Mouse (Mus musculus) heart, embryonic 12.5 days (tissue): ENCODE measurements at regions not wholly inside any gene's neighbourhood (a gene's known extent, or its start where the extent isn't known, plus 50 kb on each side); places are given as distances from the start of the nearest gene placed in this dataset.

Experiments used
- ATAC-seq: fragments of 200-750 bp; cut with Nextera tagmentation; 2 replicates; pipeline ENCODE4 v1.8.0; 2017; ENCODE audit warnings: moderate TSS enrichment, moderate library complexity; ENCODE audit not compliant: insufficient number of reproducible peaks, low FRiP score
- H3K27ac ChIP-seq: fragments of 300-500 bp; sonication (generic); 2 replicates; pipeline ENCODE4 v1.5.1; 2016; ENCODE audit warnings: mild to moderate bottlenecking, moderate library complexity; ENCODE audit not compliant: poor library complexity, severe bottlenecking
- H3K27me3 ChIP-seq: fragments of 300-500 bp; sonication (generic); replicated peaks from 2 replicates; pipeline ENCODE4 v1.6.1; 2016; ENCODE audit warnings: mild to moderate bottlenecking, moderate library complexity
- H3K36me3 ChIP-seq: fragments of 300-500 bp; sonication (generic); 2 replicates; pipeline ENCODE4 v1.6.1; 2016; ENCODE audit warnings: mild to moderate bottlenecking, moderate library complexity
- H3K4me1 ChIP-seq: fragments of 300-500 bp; sonication (generic); replicated peaks from 2 replicates; pipeline ENCODE4 v1.6.1; 2016; ENCODE audit warnings: mild to moderate bottlenecking
- H3K4me2 ChIP-seq: fragments of 300-500 bp; sonication (generic); 2 replicates; pipeline ENCODE4 v1.6.1; 2016; ENCODE audit warnings: mild to moderate bottlenecking, moderate library complexity
- H3K4me3 ChIP-seq: fragments of 300-500 bp; sonication (generic); 2 replicates; pipeline ENCODE4 v1.5.1; 2016; ENCODE audit warnings: mild to moderate bottlenecking
- H3K9ac ChIP-seq: fragments of 300-500 bp; sonication (generic); 2 replicates; pipeline ENCODE4 v1.6.1; 2016; ENCODE audit warnings: mild to moderate bottlenecking, moderate library complexity
- H3K9me3 ChIP-seq: fragments of 300-500 bp; sonication (generic); replicated peaks from 2 replicates; pipeline ENCODE4 v1.6.1; 2016; ENCODE audit warnings: mild to moderate bottlenecking, moderate library complexity
- WGBS: fragments of 180-500 bp; shearing (Covaris S2); methylation state at CpG from one replicate; pipeline ENCODE4 v1.1.7; 2016; 5-methylcytosine and 5-hydroxymethylcytosine counted together

DNA sequence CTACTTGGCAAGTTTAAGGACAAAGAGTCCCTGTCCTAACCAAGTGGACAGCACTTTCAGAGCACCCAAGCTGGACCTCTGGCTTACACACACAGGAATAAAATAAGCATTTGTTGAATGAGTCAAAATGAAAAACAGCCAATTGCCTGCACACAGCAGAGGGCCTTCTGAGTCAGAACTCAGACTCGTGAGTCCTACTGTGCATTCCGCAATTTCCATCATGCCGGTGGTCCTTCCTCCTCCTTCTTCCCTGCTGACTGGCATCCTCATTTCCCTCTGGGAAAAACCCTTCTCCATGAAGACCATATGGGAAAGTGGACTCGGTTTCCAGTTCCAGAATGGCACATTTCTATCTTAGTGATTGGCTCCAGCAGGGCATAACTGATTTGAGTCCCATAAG, 126.4 kb downstream of the Srek1 start:
- no peaks in the 10 kb centered on the region; the same call in 1 of the 2 replicates for H3K4me1 ChIP-seq
- no peak overlapping the region for H3K27ac ChIP-seq
- no peak overlapping the region for H3K4me2 ChIP-seq
- H3K9me3 ChIP-seq = no peaks in the 10 kb centered on the region
- H3K27me3 ChIP-seq = no peaks in the 10 kb centered on the region
- no peak overlapping the region for H3K4me3 ChIP-seq
- 62% methylated on average over 4 of the region's 4 CpGs for WGBS
- H3K36me3 ChIP-seq = no peaks in the 10 kb centered on the region
- ATAC-seq = no peak
- H3K9ac ChIP-seq = no peak overlapping the region

DNA sequence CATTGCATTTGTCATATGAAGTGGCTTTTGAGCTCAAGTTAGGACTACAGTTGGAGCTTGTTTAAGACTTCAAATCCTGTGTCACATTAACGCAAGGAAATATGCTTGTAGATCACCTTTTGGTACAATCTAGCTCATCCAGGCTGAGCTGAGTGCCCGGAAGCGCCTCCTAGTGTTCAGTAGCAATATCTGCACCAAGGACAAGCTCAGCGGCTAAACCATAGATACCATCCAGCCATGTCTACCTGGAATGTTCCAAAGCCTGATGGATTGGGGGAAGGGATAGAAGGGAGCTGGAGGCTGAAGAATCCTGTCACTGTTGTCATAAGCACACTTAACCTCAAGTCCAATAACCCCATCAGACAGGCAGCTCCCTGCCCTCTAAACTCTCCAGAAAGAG, 128.4 kb downstream of the Srek1 start:
- H3K9me3 ChIP-seq = no peaks in the 10 kb centered on the region
- no peaks in the 10 kb centered on the region; the same call in 1 of the 2 replicates for H3K4me1 ChIP-seq
- no peak overlapping the region for H3K9ac ChIP-seq
- H3K36me3 ChIP-seq = no peaks in the 10 kb centered on the region
- no peak overlapping the region for H3K27ac ChIP-seq
- WGBS = 44% methylated on average over 4 of the region's 4 CpGs
- H3K27me3 ChIP-seq = no peaks in the 10 kb centered on the region
- ATAC-seq = no peak
- H3K4me3 ChIP-seq = no peak overlapping the region
- no peak overlapping the region for H3K4me2 ChIP-seq

DNA sequence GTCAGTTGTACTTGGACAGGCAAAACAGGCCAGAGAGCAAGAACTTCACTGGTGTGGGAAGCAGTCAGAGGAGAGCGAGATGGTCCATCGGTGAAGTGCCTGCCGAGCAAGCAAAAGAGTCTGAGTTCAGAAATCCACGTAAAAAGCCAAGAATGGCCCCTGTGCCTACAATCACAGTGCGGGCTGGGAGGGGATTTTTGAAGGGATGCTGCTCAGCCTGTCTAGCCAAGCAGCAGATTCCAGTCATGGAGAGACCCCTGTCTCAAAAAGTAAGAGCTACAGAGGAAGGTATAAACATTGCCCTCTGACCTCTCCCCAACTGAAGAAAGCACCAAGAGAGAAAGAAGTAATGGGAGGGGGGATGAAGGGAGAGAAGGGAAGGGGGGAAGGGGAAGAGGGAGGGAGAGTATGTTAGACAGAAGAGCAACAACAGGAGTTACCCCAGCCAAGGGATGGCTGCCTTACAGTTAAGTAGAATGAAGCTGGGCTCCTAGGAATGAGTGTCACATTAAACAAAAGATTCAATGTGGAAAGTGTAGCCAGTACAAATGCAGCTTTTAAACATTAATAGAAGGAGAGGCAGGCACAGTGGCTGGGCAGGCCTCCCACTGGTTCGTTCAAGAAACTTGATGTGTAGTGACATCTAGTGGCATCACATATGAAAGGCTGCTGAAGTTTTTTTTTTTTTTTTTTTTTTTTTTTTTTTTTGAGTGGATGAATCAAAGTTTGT, 130.2 kb downstream of the Srek1 start:
- H3K36me3 ChIP-seq = no peaks in the 10 kb centered on the region
- H3K4me1 ChIP-seq = no peaks in the 10 kb centered on the region; the same call in 1 of the 2 replicates
- no peak overlapping the region for H3K27ac ChIP-seq
- H3K9ac ChIP-seq = no peak overlapping the region
- no peaks in the 10 kb centered on the region for H3K27me3 ChIP-seq
- WGBS = 56% methylated on average over 6 of the region's 6 CpGs
- no peak overlapping the region for H3K4me2 ChIP-seq
- no peak for ATAC-seq
- H3K4me3 ChIP-seq = no peak overlapping the region
- H3K9me3 ChIP-seq = no peaks in the 10 kb centered on the region

DNA sequence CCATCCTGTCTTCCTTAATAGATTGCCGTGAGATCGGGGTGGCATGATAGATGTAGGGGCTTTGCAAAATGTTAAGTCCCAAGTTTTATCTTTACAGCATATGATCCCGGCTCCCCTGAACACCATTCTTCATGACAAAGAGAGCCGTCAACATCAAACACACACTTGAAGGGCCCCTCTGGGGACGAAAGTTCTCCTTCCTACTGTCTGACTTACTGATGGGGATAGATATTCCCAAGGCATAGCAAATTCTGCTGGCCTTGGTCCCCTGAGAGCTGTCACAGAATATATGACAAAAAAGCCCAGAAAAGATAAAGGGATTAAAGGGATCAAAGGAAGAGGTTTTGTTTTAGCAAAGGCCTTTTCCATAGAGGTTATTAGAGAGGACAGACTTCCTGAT, 130.9 kb downstream of the Srek1 start:
- WGBS = 45% methylated on average over 5 of the region's 5 CpGs

DNA sequence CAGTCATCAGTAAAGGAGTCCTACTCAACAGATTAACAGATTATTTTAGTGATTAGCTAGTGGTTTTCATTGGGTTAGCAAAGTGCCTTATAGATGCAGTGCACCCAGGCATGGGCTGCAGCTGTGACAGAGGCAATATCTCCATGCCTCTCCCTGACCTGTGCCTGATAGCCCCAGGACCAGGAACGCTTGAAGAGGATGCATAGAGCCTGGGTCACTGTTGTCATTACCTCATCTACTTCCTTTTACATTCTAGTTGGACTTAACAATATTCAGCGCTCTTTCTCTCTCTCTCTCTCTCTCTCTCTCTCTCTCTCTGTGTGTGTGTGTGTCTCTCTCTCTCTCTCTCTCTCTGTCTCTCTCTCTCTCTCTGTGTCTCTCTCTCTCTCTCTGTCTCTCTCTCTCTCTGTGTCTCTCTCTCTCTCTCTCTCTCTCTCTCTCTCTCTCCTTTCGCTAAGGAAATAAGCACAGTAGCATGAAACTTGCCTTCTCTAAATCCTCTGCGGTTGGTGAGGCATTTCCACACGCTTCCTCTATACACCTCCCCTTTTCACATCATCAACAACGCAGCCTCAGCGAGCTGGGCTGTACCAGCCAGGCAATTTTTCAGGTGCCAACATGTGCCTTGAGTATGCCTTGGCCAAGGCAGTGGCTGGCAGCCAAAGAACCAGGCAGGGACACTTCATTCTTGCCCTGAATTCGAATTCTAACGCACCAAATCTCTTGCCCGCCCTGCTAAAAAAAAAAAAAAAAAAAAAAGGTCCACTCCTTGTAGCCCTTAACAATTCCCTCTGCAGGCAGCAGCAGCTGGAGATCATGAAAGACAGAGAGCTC, 131.6 kb downstream of the Srek1 start:
- Histone ChIP-seq H3K9me3 (no peaks in the 10 kb centered on the region), H3K9ac (no peak overlapping the region), H3K4me1 (no peaks in the 10 kb centered on the region; the same call in 1 of the 2 replicates), H3K36me3 (no peaks in the 10 kb centered on the region), H3K27me3 (no peaks in the 10 kb centered on the region), H3K27ac (no peak overlapping the region), H3K4me2 (no peak overlapping the region), H3K4me3 (no peak overlapping the region)
- ATAC-seq = no peak
- 73% methylated on average over 10 of the region's 10 CpGs for WGBS

More for the DNA sequence above, 130.9 kb downstream of the Srek1 start:
- Histone ChIP-seq H3K4me2 (no peak overlapping the region), H3K36me3 (no peaks in the 10 kb centered on the region), H3K4me3 (no peak overlapping the region), H3K9me3 (no peaks in the 10 kb centered on the region), H3K4me1 (no peaks in the 10 kb centered on the region; the same call in 1 of the 2 replicates), H3K27me3 (no peaks in the 10 kb centered on the region), H3K27ac (no peak overlapping the region), H3K9ac (no peak overlapping the region)
- no peak for ATAC-seq

DNA sequence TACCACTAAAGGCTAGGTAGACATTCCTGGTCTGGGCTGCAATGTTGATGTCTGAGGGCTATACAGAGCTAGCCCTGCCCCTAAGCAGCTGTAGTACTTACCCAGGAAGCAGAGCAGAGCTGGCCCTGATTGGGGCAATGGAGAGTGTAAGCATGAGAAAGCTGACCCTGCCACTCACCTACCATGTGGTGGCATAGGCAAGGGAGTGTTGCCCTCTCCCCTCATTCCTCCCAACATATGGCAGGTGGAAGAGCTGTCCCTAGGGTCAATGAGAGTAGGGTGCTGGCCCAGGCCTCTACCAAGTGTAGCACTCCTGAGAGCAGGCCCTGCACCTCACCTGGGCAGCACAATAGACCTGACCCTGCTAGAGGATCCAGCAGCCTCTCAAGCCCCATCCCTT, 136.4 kb downstream of the Srek1 start:
- no peaks in the 10 kb centered on the region for H3K9me3 ChIP-seq
- no peak overlapping the region for H3K27ac ChIP-seq
- no peaks in the 10 kb centered on the region for H3K4me1 ChIP-seq
- no peak overlapping the region for H3K4me2 ChIP-seq
- H3K4me3 ChIP-seq = no peak overlapping the region
- H3K27me3 ChIP-seq = no peaks in the 10 kb centered on the region
- ATAC-seq = no peak
- no peak overlapping the region for H3K9ac ChIP-seq
- no peaks in the 10 kb centered on the region for H3K36me3 ChIP-seq

DNA sequence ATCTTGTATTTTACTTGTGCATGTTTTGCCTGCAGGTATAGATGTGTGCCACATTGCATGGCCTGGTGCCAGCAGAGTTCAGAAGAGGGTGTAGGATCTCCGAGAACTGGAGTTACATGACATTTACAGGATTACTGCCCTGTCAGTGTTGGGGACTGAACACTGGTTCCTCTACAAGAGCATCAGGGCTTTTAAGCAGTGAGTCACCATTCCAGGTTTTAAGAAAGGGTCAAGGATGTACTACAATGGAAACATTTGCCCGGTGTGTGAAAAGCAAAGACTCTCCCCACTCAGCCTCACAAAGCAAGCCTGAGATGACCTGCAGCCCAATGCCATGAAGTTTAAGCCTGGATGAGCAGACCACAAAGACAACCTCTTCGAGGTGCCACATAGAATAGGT, 137.0 kb downstream of the Srek1 start:
- Histone ChIP-seq H3K4me1 (no peaks in the 10 kb centered on the region), H3K4me2 (no peak overlapping the region), H3K9ac (no peak overlapping the region), H3K4me3 (no peak overlapping the region), H3K9me3 (no peaks in the 10 kb centered on the region), H3K27ac (no peak overlapping the region), H3K27me3 (no peaks in the 10 kb centered on the region), H3K36me3 (no peaks in the 10 kb centered on the region)
- no peak for ATAC-seq
- WGBS = 87% methylated on average over 3 of the region's 3 CpGs

DNA sequence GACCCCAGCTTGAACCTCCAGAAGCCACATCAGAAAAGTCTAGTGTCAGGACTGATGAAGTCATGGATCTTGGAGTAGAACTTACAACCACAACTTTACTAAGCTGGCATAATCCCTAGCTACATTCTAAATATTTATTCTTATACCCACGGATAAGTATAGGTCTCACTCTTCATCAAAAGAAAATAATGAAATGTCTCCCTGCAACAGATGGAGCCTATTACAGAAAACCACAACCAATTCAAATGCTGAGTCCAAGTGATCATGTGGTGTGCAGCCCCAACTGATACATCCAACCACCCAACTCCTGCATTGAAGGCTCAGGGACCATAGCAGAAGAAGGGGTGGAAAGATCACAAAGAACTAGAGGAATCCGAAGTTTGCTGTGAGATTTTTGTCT, 137.8 kb downstream of the Srek1 start:
- WGBS = 73% methylated on average over 2 of the region's 2 CpGs
- Histone ChIP-seq H3K36me3 (no peaks in the 10 kb centered on the region), H3K4me3 (no peak overlapping the region), H3K9me3 (no peaks in the 10 kb centered on the region), H3K4me1 (no peaks in the 10 kb centered on the region), H3K27ac (no peak overlapping the region), H3K4me2 (no peak overlapping the region), H3K9ac (no peak overlapping the region), H3K27me3 (no peaks in the 10 kb centered on the region)
- no peak for ATAC-seq

DNA sequence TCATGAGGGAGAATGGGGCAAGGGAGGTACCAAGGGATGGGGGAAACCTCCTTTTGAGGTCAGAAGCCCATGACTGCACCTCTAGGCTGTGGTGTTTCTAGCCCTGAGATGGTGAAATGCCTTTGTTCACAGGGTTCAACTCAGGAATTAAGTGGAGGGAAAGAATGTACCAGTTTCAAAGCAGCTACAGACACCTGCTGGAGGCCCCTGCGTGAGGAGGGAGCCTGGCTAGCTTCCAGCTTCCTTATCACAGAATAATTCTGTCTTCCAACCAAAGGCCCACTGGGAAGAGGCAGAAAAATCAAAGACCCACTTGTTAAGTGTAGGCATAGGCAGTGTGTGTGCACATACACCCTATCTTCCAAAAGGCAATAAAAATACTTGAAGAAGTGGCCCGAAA, 150.6 kb downstream of the Srek1 start:
- 50% methylated on average over 2 of the region's 2 CpGs for WGBS
- ATAC-seq = no peak
- no peaks in the 10 kb centered on the region for H3K36me3 ChIP-seq
- no peak overlapping the region for H3K4me3 ChIP-seq
- H3K27me3 ChIP-seq = no peaks in the 10 kb centered on the region
- no peak overlapping the region for H3K4me2 ChIP-seq
- H3K9me3 ChIP-seq = no peaks in the 10 kb centered on the region
- H3K27ac ChIP-seq = no peak overlapping the region
- no peak overlapping the region for H3K9ac ChIP-seq
- peaks cover 10% of the 10 kb centered on the region for H3K4me1 ChIP-seq

DNA sequence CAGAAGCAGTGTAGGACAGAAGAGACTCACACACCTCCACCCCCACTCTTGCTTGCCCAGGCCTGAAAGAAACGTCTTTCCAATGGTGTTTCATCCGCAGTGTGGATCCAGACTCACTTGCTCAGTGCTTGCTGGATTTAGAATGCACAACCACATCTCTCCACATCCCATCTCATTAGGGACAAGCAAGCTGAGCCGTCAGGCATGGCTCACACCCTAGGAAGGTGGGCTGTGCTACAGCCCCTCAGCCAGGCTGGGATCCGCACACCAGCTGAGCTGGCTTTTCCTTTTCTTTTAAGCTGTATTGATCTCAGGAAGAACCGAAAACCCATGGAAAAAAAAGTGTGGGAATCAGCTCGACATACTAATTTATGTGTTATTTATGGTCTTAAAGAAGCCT, 151.1 kb downstream of the Srek1 start:
- Histone ChIP-seq H3K4me1 (peaks cover 10% of the 10 kb centered on the region), H3K9me3 (no peaks in the 10 kb centered on the region), H3K36me3 (no peaks in the 10 kb centered on the region), H3K4me3 (no peak overlapping the region), H3K27me3 (no peaks in the 10 kb centered on the region), H3K27ac (no peak overlapping the region), H3K9ac (no peak overlapping the region), H3K4me2 (no peak overlapping the region)
- 72% methylated on average over 6 of the region's 6 CpGs for WGBS
- no peak for ATAC-seq

DNA sequence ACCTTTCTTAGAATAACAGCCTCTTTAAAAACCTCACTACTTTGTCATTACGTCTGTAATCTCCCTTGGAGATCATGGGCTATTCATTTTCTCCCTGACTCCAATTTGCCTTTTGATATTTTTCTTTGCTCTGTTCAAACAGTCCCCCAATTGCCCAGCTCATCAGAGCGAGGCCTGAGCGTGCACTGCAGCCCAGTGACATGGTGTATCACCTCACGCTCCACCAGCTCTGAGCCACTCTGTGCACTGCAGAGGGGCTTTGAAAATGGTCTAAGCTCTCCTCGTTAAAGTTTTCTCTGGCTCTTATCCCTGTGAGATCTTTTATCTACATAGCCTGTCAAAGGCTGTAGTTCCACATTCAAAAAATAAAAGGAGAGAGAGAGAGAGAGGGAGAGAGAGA, 152.1 kb downstream of the Srek1 start:
- Histone ChIP-seq H3K9me3 (no peaks in the 10 kb centered on the region; the same call in 1 of the 2 replicates), H3K4me3 (no peak overlapping the region), H3K4me1 (peaks cover 10% of the 10 kb centered on the region), H3K36me3 (no peaks in the 10 kb centered on the region), H3K27ac (no peak overlapping the region), H3K9ac (no peak overlapping the region), H3K4me2 (no peak overlapping the region), H3K27me3 (no peaks in the 10 kb centered on the region)
- no peak for ATAC-seq
- 48% methylated on average over 5 of the region's 5 CpGs for WGBS
